Mouse (Mus musculus): ENCODE data around the gene Atp1b2.
"Not testable (repeated sequence)": the region's sequence is repeated elsewhere in the genome, so short reads cannot be mapped to it uniquely, and the experiment has no call there.

The Atp1b2 gene

DNA sequence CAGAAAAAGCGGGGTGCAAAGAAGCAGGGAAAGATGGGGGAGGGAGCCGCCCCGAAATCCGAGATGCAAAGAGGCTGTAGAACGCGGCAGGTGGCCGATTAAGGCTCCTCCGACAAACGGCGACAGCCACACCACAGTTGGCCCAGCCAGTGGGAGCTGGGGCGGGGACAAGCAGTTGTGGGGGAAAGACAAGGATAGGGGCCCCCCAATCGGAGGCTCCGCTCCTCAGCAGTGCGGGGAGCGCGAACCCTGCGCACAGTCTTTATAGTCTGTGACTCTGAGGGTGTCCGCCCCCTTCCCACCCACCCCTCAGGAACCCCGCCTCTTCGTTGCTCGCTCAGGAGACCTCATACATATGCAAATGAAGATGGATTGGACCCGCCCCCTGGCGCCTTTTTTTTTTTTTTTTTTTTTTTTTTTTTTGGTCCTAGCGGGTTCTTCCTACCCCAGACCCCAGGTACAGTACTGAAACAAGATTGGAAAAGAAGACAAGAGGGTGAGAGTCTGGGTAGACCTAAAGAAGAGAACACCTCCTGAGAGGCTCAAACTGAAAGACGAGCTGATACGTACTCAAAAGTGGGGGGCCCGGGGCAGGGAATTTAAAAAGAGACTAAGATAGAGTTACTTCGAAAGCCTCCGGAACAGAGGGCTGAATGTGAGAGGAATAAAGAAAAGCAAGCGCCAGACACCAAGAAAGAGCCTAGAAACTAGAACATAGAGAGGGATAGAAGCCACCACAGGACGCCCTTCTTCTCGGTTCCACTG is at the start of gene Atp1b2:
Gene Atp1b2, minus strand, starts transcription at position 217 of the 765 bp plus-strand sequence.
- peak; percentile 62 to 74 for DNase-seq

DNA sequence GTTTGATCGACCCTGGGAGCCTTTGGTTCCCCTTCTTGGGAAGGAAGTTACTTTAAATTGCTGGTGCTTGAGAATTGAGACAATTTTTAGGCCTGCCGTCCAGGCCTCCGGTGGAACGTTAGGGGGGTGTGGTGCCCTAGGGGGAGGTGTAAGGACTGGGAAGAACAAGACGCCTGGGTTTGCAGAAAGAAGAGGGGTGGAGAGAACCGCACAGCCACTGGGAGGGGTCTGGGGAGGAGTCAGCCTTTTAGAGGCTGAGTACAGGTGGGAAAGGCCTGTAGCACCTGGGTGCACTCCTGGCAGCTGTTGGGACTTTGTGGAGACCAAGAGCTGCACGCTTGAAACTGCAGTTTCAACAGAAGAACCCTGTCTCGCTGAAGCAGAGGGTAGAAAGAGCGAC is 49.0 kb upstream of the Atp1b2 start:
- no peak for DNase-seq

DNA sequence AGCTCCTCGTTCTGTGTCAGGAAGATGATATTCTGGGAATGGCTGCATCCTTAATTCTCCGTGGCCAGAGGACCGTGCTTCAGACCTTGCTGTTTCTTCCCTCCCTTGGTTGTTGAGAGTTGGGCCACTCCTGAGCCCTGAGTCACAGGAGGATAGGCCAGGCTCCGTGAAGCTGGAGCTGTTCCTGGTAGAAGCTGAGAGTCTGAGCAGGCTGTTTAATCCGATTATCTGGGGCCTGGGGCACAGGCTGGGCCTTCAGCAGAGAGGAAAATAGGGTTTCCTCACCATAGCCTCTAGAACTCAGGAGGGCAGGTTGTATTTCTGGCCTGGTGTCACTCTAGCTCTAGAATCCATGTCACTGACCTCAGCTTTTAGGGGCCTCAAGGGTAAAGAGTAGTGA is 47.7 kb upstream of the Atp1b2 start:
- DNase-seq = no peak

DNA sequence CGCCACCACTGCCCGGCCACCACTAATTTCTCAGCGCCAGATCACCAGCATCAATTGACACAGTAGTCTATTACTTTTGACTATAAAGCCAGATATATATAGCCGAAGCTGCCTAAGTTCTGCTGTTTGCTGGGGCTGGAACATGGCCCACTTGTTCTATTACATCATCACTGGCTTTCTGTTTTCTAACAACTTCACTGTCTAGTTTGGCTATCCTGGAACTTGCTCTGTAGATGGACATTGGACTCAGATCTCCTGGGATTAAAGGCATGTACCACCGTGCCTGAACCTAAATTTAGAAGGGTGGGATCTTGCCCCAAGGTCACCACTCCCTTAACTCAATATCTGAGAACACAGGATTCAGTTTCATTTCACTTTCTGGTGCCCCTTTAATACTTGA is 40.1 kb upstream of the Atp1b2 start:
- DNase-seq = no peak

GRCm38 (mm10) chr11:69635471-69635870 is 29.7 kb upstream of the Atp1b2 start:
- DNase-seq = no peak

DNA sequence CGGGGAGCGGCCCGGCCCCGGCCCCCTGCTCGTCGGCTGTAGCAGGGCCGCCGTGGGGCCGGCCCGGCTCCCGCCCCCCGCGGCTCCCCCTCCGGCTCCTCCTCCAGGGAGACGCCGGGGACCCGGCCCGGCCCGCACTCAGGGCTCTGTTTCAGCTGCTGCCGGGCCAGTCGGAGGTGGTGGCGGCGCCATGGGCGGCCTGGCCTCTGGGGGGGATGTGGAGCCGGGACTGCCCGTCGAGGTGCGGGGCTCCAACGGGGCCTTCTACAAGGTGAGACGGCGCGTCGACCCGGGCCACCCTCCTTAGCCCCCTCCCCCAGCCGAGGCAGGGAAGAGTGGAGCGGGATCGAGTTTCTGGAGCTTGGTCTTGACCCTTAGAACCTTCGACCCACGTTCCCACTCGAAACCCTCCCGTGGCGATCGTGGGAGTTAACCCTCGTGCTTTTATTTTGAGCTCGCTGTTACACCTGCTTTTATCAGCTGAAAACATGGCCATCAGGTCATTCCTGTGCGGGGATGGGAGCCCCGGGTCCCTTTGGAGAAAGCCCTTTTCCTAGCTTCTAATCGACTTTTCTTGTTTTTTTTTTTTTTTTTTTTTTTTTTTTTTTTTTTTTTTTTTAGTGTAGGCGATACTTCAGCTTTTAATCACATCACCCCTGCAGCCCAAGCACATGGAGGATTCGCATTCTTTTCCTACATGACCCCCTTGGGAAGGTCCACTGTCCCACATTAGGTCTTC is 27.6 kb upstream of the Atp1b2 start:
- peak; percentile 63 to 80 for DNase-seq

DNA sequence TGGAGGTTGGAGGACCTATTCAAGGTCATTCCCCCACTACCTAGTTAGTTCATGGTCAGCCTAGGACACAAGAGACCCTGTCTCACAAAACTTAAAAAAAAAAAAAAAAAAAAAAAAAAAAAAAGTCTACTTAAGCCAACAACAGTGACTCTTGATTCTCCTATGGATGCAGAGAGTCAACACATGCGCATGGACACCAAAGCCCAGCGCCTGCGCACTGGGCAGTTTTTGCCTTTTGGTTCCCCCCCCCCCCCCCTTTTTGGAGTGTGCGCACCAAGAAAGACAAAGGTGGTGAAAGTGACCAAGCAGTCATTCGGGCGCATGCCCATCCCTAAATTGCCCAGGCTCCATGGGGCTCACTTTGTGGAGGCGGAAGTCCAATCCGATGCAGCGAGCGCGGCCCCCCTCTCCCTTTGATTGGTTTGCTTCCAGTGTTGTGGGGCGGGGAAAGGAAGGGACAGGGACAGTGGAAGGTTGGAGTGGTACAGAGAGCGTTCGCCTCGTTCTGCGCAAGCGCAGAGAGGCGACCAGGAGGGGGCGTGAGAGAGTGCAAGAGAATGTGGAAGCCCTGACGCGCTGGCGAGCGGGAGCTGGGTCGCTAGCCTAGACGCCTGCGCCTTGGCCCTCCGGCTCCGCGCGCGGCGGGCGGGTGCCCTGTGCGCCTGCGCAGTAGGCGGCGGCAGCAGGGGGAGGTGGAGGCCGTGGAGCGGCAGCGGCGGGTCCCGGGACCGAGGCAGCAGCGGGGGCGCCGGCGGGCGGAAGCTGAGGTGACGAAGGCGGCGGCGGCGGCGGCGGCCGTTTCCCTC is 26.7 kb upstream of the Atp1b2 start, which contains the start of gene Fxr2:
Gene Fxr2, plus strand, starts transcription at position 707 of the 806 bp plus-strand sequence.
- peak; percentile 100 for DNase-seq

DNA sequence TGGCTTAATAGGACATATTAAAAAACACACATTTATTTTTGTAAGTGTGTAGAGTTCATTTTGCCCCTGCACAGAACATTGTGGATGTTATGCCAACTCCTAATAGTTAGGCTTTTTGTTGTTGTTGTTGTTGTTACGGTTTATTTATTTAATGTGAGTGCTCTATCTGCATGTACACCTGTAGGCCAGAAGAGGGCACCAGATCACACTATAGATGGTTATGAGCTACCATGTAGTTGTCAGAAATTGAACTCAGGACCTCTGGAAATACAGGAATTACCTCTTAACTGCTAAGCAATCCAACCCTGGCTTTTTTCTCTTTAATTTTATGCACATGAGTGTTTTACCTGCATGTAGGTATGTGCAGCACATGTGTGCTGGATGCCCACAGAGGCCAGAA is 24.1 kb upstream of the Atp1b2 start:
- peak; percentile 31 to 35 for DNase-seq

- DNase-seq = peak; percentile 81 to 91
Observed at GRCm38 (mm10) chr11:69628286-69628685, 22.5 kb upstream of the Atp1b2 start.

DNA sequence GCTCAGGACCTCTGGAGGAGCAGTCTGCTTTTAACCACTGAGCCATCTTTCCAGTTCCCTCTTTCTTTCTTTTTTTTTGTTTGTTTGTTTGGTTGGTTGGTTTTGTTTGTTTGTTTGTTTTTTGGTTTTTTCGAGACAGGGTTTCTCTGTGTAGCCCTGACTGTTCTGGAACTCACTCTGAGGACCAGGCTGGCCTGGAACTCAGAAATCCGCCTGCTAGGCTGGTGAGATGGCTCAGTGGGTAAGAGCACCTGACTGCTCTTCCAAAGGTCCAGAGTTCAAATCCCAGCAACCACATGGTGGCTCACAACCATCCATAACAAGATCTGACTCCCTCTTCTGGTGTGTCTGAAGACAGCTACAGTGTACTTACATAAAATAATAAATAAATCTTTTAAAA is 18.6 kb upstream of the Atp1b2 start:
- not testable (repeated sequence) for DNase-seq

DNA sequence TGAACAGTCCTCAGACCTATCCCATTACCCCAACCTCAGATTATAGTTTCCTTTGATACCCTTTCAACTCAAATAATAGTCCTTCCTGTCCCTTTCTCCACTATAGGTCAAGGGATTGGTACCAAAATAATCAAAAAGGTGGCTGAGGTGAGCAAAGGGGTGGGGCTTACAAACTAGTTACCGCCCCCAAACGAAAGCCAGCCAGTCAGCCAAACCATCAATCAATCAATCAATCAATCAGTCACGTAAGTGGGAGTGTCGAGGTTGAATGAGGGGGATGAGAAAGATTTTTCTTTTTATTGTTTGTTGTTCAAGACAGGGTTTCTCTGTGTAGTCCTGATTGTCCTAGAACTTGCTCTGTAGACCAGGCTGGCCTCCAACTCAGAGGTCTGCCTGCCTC is 17.3 kb upstream of the Atp1b2 start:
- no peak for DNase-seq

DNA sequence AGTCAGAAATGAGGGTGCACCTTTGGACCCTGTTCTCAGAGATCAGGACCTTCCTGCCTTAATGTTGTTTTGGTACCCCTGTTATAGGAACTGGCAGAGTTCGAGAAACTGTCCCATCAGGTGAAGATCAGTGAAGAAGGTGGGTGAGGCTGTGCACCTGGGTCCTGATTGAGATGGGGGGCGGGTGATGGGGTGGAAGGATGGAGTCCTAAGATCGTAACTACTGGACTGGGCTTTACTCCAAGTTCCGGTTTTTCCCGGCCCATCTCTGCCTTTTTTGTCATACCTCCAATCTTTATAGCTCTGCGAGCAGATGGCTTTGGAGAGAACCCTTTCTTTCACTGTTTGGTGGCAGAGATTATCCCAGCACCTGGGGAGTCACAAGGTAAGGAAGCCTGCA is 16.7 kb upstream of the Atp1b2 start:
- DNase-seq = peak in 1 of 2 experiments; percentile 41

- peak; percentile 63 to 77 for DNase-seq
Observed at GRCm38 (mm10) chr11:69621571-69622268, 16.0 kb upstream of the Atp1b2 start, which contains the start of gene Sat2. TSS of gene Sat2 (plus strand) at chr11:69622024.

- DNase-seq = no peak
Observed at GRCm38 (mm10) chr11:69620394-69621081, 14.8 kb upstream of the Atp1b2 start.

GRCm38 (mm10) chr11:69617805-69618204 is 12.1 kb upstream of the Atp1b2 start, which contains the start of gene Shbg:
TSS of gene Shbg (minus strand) at chr11:69617905.
- DNase-seq = no peak

DNA sequence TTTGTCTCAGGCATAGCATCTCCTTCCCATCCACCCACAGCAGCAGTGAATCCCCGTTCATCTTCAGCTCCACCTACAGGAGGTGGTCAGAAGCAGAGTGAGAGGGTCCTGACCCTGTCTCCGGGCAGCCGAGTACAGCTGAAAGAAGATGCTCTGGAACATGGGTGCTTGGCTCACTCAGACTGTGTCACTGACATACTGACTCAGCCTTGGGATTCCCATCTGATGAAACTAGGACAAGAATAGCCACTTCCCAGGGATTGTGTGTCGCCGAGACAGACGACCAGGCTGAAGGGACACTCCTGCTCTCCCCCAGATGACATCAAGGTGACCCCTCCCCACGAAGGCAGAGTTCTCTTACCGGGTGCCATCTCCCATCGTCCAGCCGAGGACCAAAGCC is 11.0 kb upstream of the Atp1b2 start:
- no peak for DNase-seq

DNA sequence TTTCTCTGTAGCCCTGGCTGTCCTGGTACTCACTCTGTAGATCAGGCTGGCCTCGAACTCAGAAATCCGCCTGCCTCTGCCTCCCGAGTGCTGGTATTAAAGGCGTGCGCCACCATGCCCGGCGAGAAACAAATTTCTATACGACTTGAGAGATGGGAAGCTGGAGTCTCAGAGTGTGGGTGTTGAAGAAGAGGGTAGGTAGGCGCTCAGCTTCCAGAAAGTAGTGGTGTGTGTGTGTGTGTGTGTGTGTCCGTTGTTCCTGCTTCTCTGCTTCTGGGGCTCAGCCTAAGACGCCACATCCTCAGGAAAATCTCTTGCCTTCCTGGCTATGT is 8.5 kb upstream of the Atp1b2 start:
- not testable (repeated sequence) for DNase-seq

- peak; percentile 90 to 95 for DNase-seq
Observed at GRCm38 (mm10) chr11:69613553-69614256, 8.0 kb upstream of the Atp1b2 start.

- DNase-seq = no peak
Observed at GRCm38 (mm10) chr11:69610899-69611298, 5.2 kb upstream of the Atp1b2 start.

DNA sequence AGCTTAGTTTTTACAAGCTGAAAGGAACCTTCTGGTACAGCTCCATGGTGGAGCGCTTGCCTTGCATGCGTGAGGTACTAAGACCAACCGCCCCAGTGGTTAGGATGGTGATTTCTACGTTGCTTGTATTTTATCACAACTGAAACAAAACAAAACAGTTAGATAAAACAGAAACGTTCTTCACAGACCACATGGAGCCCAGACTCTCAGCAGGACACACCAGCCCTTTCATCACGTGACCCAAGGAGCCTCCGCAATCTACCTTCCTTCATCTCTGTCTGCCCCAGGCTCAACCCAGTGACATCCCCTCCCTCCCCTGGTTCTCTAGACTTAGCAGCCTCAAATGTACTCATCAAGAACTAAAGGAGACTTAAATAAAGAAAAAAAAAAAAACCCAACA is 3.7 kb upstream of the Atp1b2 start:
- DNase-seq = no peak

GRCm38 (mm10) chr11:69608525-69608924 is 2.8 kb upstream of the Atp1b2 start:
- DNase-seq = no peak
